Mouse (Mus musculus) heart, embryonic 10.5 days (tissue): ENCODE results near the gene Hnrnpd. TPM values are rescaled to one million over a fixed set of nuclear protein-coding genes. Genes with fewer than 3 reads are reported as not detected.

ENCODE experiments used
- DNase-seq: peaks from one replicate; pipeline ENCODE4 v3.0.0-alpha.2; 2017; ENCODE audit warnings: low spot score
- H3K27ac ChIP-seq: fragments of 300-500 bp; sonication (generic); 2 replicates; pipeline ENCODE4 v1.5.1; 2016; ENCODE audit warnings: mild to moderate bottlenecking
- H3K27me3 ChIP-seq: fragments of 300-500 bp; sonication (generic); 2 replicates; pipeline ENCODE4 v1.6.1; 2016; ENCODE audit warnings: mild to moderate bottlenecking; ENCODE audit not compliant: poor library complexity, insufficient read depth, severe bottlenecking
- H3K36me3 ChIP-seq: fragments of 300-500 bp; sonication (generic); 2 replicates; pipeline ENCODE4 v1.6.1; 2016; ENCODE audit warnings: mild to moderate bottlenecking, moderate library complexity
- H3K4me1 ChIP-seq: fragments of 300-500 bp; sonication (generic); 2 replicates; pipeline ENCODE4 v1.6.1; 2016; ENCODE audit warnings: mild to moderate bottlenecking
- H3K4me3 ChIP-seq: fragments of 300-500 bp; sonication (generic); 2 replicates; pipeline ENCODE4 v1.5.1; 2016; ENCODE audit warnings: mild to moderate bottlenecking, moderate library complexity
- H3K9me3 ChIP-seq: fragments of 300-500 bp; sonication (generic); 2 replicates; pipeline ENCODE4 v1.6.1; 2016; ENCODE audit warnings: mild to moderate bottlenecking, moderate library complexity
- WGBS: fragments of 180-500 bp; shearing (Covaris S2); methylation state at CpG from one replicate; pipeline ENCODE4 v1.1.7; 2016; 5-methylcytosine and 5-hydroxymethylcytosine counted together
- polyA plus RNA-seq: library from polyadenylated mRNA; unstranded; fragments of >200 nt; fragmentation: Nextera tagmentation; extraction: Ambion mirVana; gene quantifications from 2 replicates; pipeline ENCODE4 v1.2.1, GENCODE M21; 2016

Hnrnpd gene
- 139 and 334 TPM in 2 replicates for polyA plus RNA-seq

DNA sequence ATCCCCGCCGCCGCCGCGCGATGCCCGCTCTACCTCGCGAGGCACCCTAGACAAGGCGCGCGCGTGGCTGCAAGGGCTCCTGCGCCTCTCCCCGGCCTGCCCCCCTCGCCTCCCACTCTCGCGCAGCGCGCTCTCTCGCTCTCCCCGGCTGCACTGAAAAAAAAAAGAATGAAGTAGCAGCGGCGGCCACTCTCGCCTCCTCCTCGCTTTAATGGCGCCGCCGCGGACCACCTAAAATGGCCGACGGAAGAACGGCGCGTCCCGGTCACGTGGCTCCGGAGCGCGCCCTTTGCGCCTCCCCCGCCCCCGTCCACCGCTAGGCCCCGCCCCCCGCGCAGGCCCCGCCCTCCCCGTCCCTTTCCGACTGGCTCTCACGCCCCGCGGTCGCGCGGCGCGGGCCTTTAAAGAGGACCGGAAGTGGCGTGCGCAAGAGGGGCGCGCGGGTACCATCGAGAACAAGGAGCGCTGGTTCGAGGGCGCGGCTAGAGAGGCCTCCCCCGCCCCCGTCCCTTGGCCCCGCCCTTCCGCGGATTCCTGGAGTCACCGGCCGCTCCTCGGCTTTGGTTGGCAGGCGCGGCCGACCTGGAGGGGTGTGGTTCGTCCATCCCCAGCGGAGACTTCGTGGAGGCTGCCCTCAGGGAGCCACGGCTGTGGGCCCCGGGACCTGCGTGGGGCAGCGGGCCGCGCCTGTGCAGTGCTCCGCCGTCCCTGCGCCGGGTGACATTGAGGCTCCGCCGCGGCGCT lies at the start of gene Hnrnpd, which contains the start of gene 4930524J08Rik:
Gene Hnrnpd, minus strand, starts transcription at position 240 of the 744 bp plus-strand sequence.
Gene 4930524J08Rik, plus strand, starts transcription at position 363 of the 744 bp plus-strand sequence.
- Histone ChIP-seq H3K4me3 (peak within 1 kb of the TSS; percentile 98), H3K27me3 (no peaks in the 10 kb centered on the region), H3K9me3 (no peaks in the 10 kb centered on the region), H3K27ac (peak within 1 kb of the TSS; percentile 100), H3K4me1 (peaks cover 17% of the 10 kb centered on the region; the same call in 1 of the 2 replicates), H3K36me3 (0 out of 2 replicates have a peak, but pooled peaks cover 5% of the 10 kb centered on the region)
- DNase-seq = peak; percentile 99
- under 1% methylated on average over 97 of the region's 97 CpGs for WGBS

DNA sequence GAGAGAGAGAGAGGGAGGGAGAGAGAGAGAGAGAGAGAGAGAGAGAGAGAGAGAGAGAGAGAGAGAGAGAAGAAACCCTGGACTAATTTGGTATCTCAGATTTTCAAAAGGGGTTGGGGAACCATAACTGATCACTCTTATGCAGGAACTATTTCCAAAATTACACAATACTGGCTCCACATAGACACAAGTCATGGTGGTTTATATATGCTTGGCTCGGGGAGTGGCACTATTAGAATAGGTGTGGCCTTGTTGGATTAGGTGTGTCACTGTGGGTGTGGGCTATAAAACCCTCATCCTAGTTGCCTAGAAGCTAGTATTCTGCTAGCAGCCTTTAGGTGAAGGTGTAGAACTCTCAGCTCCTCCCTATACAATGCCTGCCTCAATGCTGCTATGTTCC lies 46.1 kb upstream of the Hnrnpd start:
- Histone ChIP-seq H3K36me3 (no peaks in the 10 kb centered on the region), H3K27ac (no peak overlapping the region), H3K4me1 (no peaks in the 10 kb centered on the region), H3K4me3 (no peak overlapping the region), H3K27me3 (no peaks in the 10 kb centered on the region), H3K9me3 (0 out of 2 replicates have a peak, but pooled peaks cover 3% of the 10 kb centered on the region)
- DNase-seq = no peak
- WGBS = 85% methylated on average over 1 of the region's 1 CpGs

DNA sequence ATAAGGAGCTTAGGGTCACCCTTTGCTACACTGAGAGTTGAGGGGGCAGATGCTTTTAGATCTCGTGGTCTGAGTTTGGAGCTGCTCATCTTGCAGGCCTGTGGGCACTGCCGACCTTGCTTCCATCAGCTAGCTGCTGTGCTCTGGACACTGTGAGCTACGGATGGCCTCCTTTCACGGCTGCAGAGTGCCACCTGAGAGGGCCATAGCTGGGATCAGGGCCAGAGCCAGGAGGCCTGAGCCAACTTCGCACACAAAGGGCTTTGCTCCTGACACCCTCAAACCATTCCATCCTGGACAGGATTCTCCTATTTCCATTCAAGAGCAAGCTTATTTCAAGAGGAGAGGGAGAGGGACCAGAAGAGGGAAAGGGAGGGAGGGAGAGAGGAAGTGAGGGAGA lies 45.7 kb upstream of the Hnrnpd start:
- H3K4me1 ChIP-seq = no peaks in the 10 kb centered on the region
- no peak overlapping the region for H3K27ac ChIP-seq
- H3K36me3 ChIP-seq = no peaks in the 10 kb centered on the region
- H3K4me3 ChIP-seq = no peak overlapping the region
- no peak for DNase-seq
- 0 out of 2 replicates have a peak, but pooled peaks cover 3% of the 10 kb centered on the region for H3K9me3 ChIP-seq
- H3K27me3 ChIP-seq = no peaks in the 10 kb centered on the region
- WGBS = 77% methylated on average over 5 of the region's 5 CpGs

DNA sequence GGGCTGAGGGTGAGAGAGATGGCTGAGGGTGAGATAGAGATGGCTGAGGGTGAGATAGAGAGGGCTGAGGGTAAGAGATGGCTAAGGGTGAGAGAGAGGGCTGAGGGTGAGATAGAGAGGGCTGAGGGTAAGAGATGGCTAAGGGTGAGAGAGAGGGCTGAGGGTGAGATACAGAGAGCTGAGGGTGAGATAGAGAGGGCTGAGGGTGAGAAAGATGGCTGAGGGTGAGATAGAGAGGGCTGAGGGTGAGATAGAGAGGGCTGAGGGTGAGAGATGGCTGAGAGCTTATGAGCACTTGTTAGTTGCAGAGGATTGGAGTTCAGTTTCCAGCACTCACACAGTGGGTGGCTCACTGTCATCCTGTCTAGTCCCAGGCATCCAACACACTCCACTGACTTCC lies 41.4 kb upstream of the Hnrnpd start:
- H3K4me1 ChIP-seq = no peaks in the 10 kb centered on the region
- H3K4me3 ChIP-seq = no peak overlapping the region
- no peak for DNase-seq
- H3K27me3 ChIP-seq = no peaks in the 10 kb centered on the region
- no peak overlapping the region for H3K27ac ChIP-seq
- H3K36me3 ChIP-seq = no peaks in the 10 kb centered on the region
- 0 out of 2 replicates have a peak, but pooled peaks cover 3% of the 10 kb centered on the region for H3K9me3 ChIP-seq

DNA sequence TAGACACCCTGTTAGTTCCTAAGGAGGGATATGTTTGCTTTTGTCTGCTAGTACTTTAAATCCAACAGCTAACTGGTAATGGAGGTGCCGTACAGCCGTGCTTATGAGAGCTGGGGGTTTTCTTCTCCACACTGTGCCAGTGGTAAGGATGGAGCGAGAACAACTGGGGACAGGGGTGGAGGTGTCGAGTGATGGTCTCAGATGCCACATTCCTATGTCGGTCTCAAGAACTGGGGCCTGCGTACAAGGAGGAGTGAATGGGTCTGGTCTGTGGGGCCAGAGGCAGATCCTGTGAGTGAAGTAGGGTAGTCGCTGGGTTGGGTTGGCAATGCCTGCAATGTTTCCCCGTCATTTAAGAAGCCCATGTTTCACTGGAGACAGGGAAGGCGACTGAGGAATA lies 33.9 kb upstream of the Hnrnpd start:
- Histone ChIP-seq H3K4me1 (peaks cover 9% of the 10 kb centered on the region; the same call in 1 of the 2 replicates), H3K4me3 (peak overlapping the region; percentile 27; the same call in 1 of the 2 replicates), H3K36me3 (0 out of 2 replicates have a peak, but pooled peaks cover 2% of the 10 kb centered on the region), H3K9me3 (no peaks in the 10 kb centered on the region), H3K27me3 (no peaks in the 10 kb centered on the region), H3K27ac (peak overlapping the region; percentile 71)
- DNase-seq = peak; percentile 89
- 37% methylated on average over 9 of the region's 9 CpGs for WGBS

DNA sequence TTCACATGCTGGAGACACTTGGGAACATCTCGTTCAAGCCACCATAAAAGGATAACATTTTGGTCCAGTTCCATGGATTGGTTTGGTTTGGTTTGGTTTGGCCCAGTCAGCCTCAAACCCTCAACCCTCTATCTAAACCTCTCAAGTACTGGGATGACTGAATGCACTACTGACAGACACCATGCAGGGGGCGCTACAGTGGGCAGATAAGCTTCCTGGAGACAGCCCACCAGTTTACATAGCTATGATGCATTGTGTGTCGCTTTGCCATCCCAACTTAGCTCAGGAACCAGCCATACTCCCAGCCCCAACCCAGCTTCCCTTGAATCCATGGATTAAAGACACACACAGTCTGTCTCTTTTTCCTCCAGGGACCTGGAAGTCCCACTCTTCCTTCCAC lies 29.7 kb upstream of the Hnrnpd start:
- no peak for DNase-seq
- 0 out of 2 replicates have a peak, but pooled peaks cover 2% of the 10 kb centered on the region for H3K36me3 ChIP-seq
- no peak overlapping the region for H3K27ac ChIP-seq
- H3K4me3 ChIP-seq = no peak overlapping the region
- H3K27me3 ChIP-seq = no peaks in the 10 kb centered on the region
- H3K4me1 ChIP-seq = peaks cover 22% of the 10 kb centered on the region
- H3K9me3 ChIP-seq = no peaks in the 10 kb centered on the region
- 62% methylated on average over 3 of the region's 3 CpGs for WGBS

DNA sequence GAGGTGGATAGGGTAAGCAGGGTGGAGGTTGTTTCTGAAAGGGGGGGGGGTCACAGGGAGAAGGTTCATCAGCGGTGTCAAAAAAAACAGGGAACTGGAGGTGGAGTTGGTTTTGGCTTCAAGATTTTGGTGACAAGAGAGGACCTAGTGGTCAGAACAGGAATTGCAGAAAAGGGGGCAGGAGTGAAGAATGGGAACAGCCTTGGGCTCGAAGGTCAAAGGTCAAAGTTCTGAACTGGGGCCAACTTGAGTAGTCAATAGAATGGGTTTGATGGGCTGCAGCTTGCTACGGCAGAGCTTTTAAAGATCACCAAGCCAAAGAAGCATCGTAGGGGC lies 28.3 kb upstream of the Hnrnpd start:
- no peak for DNase-seq
- Histone ChIP-seq H3K27ac (no peak overlapping the region), H3K4me3 (no peak overlapping the region), H3K4me1 (peaks cover 16% of the 10 kb centered on the region), H3K27me3 (no peaks in the 10 kb centered on the region), H3K36me3 (no peaks in the 10 kb centered on the region), H3K9me3 (no peaks in the 10 kb centered on the region)
- WGBS = 85% methylated on average over 4 of the region's 4 CpGs

DNA sequence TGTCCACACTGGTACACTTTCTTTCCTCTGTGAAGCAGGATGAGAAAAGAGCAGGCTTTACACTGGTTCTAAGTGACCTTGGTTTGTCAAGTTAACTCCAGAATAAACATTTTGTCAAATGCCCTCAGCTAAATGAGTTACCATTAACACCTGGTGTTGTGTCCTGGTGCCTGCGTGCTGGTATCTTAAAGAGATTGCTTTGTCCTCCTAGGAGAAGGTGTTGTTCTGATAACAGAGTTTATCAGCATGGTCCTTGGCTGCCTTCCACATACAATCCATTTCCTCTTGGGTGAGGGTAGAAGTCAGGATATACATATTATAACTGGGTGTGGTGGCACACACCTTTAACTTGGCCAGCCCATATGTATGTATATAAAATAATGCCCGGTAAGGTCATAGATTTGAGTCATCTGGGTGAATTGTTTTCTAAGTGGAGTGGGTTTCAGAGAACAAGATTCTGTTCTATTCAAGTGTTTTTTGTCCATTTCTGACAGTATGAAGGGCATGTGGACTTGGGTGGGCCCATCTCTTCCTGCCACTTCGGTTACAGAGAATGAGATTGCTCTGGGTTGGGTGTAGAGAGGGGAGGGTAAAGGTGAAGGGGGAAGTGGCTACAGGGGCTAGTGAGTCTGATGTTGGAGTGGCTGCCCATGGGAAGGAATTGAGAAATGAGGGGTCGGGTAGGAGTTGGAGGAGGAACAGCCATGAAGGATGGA lies 27.7 kb upstream of the Hnrnpd start:
- Histone ChIP-seq H3K36me3 (no peaks in the 10 kb centered on the region), H3K9me3 (no peaks in the 10 kb centered on the region), H3K4me3 (no peak overlapping the region), H3K27me3 (no peaks in the 10 kb centered on the region), H3K4me1 (peaks cover 13% of the 10 kb centered on the region), H3K27ac (no peak overlapping the region)
- WGBS = 67% methylated on average over 4 of the region's 4 CpGs
- DNase-seq = no peak

DNA sequence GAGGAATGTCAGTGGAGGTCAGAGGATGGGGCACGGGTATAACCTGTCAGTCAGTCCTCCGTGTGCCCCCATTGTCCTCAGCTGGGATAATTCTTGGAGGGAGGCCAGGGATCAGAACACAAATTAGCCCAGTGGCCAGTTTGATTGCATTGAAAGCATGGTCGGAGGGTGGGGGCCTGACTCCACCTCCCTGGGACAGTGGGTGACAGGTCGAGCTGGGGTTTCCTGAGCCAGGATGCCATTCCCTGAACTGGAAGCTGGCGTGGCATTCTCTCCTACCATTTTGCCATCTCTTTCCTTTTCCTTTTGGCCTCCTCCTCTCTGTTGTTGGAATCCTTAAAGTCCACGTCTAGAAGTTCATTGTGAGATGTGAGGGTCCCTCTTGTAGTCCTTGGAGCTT lies 27.2 kb upstream of the Hnrnpd start:
- DNase-seq = no peak
- no peaks in the 10 kb centered on the region for H3K36me3 ChIP-seq
- no peaks in the 10 kb centered on the region for H3K9me3 ChIP-seq
- no peak overlapping the region for H3K4me3 ChIP-seq
- peaks cover 18% of the 10 kb centered on the region for H3K4me1 ChIP-seq
- 0 out of 2 replicates have a peak overlapping the region, but pooled peaks have one; percentile 7 for H3K27ac ChIP-seq
- WGBS = 76% methylated on average over 6 of the region's 6 CpGs
- no peaks in the 10 kb centered on the region for H3K27me3 ChIP-seq

DNA sequence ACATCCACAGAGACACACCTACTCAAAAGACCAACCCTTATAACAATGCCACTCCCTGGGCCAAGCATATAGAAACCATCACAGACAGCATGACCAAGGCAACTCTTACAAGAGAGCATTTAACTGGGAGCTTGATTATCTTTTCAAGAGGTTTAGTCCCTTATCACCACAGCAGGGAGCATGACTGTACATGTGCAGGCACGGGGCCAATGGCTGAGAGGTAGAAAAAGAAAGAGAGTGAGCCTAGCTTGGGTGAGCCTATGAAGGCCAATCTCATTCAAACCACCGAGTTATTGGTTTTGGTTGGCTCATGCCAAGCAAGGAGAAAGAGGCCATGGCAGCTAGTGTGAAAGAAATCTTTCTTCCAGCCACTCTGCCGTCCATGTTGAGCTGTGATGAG lies 26.7 kb upstream of the Hnrnpd start:
- Histone ChIP-seq H3K27ac (0 out of 2 replicates have a peak overlapping the region, but pooled peaks have one; percentile 7), H3K4me3 (no peak overlapping the region), H3K4me1 (peaks cover 22% of the 10 kb centered on the region), H3K27me3 (no peaks in the 10 kb centered on the region), H3K9me3 (no peaks in the 10 kb centered on the region), H3K36me3 (no peaks in the 10 kb centered on the region)
- WGBS = 58% methylated on average over 3 of the region's 3 CpGs
- DNase-seq = no peak

DNA sequence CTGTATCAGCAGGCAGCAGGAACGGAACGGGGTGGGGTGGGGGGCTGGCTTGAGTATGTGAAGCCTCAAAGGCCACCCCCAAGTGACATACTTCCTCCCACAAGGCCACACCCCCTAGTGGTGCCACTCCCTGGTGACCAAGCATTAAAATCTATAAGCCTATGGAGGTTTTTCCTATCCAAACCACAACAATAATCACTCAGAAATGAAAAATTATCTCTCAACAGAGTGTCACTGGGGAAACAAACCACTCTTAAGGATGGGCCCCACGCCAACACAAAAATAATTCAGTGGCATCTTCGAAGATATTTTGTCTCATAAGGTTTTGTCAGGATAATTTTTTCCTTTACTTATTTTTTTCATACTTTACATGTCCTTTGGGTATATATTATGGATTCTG lies 25.2 kb upstream of the Hnrnpd start:
- no peaks in the 10 kb centered on the region for H3K27me3 ChIP-seq
- no peak overlapping the region for H3K27ac ChIP-seq
- H3K36me3 ChIP-seq = no peaks in the 10 kb centered on the region
- H3K9me3 ChIP-seq = no peaks in the 10 kb centered on the region
- no peak for DNase-seq
- H3K4me1 ChIP-seq = peaks cover 28% of the 10 kb centered on the region
- no peak overlapping the region for H3K4me3 ChIP-seq
- WGBS = 77% methylated on average over 4 of the region's 4 CpGs

DNA sequence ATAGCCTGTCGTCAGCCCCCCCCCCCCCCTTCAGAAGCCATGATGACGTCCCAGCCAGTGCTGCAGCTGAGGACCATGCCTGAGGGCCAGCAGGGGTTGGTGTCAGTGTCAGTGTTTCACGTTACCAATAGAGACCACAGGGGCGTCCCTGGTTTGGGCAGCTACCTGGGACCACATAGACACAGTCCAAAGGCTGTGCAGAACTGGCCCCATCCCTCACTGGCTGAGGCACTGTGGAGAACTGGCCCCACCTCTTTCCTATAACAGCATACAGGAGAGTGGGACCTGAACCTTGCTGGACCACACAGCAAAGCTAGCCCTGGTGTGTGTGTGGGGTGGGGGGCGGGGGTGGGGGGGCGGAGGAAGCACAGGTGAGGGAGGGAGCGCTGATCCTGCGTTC lies 21.8 kb upstream of the Hnrnpd start:
- Histone ChIP-seq H3K27me3 (no peaks in the 10 kb centered on the region), H3K9me3 (no peaks in the 10 kb centered on the region; the same call in 1 of the 2 replicates), H3K36me3 (no peaks in the 10 kb centered on the region), H3K4me1 (peaks cover 18% of the 10 kb centered on the region), H3K4me3 (no peak overlapping the region), H3K27ac (peak overlapping the region; percentile 3; the same call in 1 of the 2 replicates)
- WGBS = 44% methylated on average over 6 of the region's 8 CpGs
- no peak for DNase-seq

DNA sequence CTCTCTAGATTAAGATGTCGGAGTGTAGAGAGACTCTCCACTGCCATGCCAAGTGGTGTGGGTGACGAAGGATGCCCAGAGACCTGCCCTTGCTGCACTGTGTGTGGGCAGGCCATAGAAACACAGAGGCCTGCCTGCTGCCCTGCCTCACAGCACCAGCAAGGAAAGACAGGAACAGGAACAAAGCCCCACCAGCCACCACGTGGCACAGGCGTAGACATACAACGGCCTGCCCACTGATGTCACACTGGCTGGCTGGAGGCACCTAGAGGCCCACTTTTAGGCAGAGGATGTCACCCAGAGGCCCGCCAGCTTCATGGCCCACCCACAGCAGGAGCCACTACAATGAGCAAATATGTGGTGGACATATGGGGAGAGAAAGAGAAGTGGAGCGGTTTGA lies 21.3 kb upstream of the Hnrnpd start:
- Histone ChIP-seq H3K4me1 (peaks cover 15% of the 10 kb centered on the region), H3K27ac (no peak overlapping the region), H3K4me3 (no peak overlapping the region), H3K27me3 (no peaks in the 10 kb centered on the region), H3K9me3 (no peaks in the 10 kb centered on the region; the same call in 1 of the 2 replicates), H3K36me3 (no peaks in the 10 kb centered on the region)
- 78% methylated on average over 7 of the region's 7 CpGs for WGBS
- DNase-seq = no peak
